ENCODE assay signal across 17 mouse cellular contexts in genomic region chr10:18006756-18007155, GRCm38 (mm10). TPM values are rescaled to one million over a fixed set of nuclear protein-coding genes. Genes with fewer than 3 reads are reported as not detected.
DNase-seq lines count a peak whose midpoint lies in the region; ATAC-seq and TF ChIP-seq lines count a peak whose summit lies in the region.
"Had no signal": no experiment of that assay in that cellular context is flagged by ENCODE, and none has a peak within 500 bp of the region (broad histone marks: within the 10 kb centered on the region; RNA-seq: fewer than 3 reads in every experiment).

No protein-coding gene starts in this region.

- TF ChIP-seq CTCF in forebrain, postnatal 0 days (IDR thresholded peaks at IDR 0.05; ENCODE audit: low read depth): no peak

- 89% methylated on average over 1 of the region's 1 CpGs for WGBS in heart, embryonic 12.5 days
- WGBS in forebrain, postnatal 0 days: 94% methylated on average over 1 of the region's 1 CpGs

- no peak overlapping the region for H3K9ac ChIP-seq in heart, embryonic 12.5 days
- no peak overlapping the region for H3K9ac ChIP-seq in forebrain, postnatal 0 days
- H3K9ac ChIP-seq: forebrain, embryonic 15.5 days; liver, embryonic 12.5 days; lung, embryonic 15.5 days had no signal

- no peak overlapping the region for H3K27ac ChIP-seq in heart, embryonic 12.5 days (ENCODE audit: poor library complexity, severe bottlenecking)
- H3K27ac ChIP-seq in forebrain, postnatal 0 days (ENCODE audit: low read depth, low read length): no peak overlapping the region
- H3K27ac ChIP-seq: forebrain, embryonic 15.5 days; liver, embryonic 12.5 days; lung, embryonic 15.5 days; macrophage; stomach, postnatal 0 days had no signal

- H3K27me3 ChIP-seq in heart, embryonic 12.5 days (replicated peaks): no peaks in the 10 kb centered on the region
- H3K27me3 ChIP-seq in forebrain, postnatal 0 days (ENCODE audit: insufficient read depth, low read length): no peaks in the 10 kb centered on the region
- H3K27me3 ChIP-seq: forebrain, embryonic 15.5 days; liver, embryonic 12.5 days; lung, embryonic 15.5 days had no signal

- peak; percentile 96 for DNase-seq in heart, adult 11 months
- DNase-seq in Muller cell, postnatal 12 days (ENCODE audit: inconsistent ontology term): peak; percentile 6
- peak; percentile 51 for DNase-seq in heart, adult 8-10 months (ENCODE audit: low spot score)
- no peak for DNase-seq in ovary, postnatal 14 days (ENCODE audit: low spot score)
- no peak for DNase-seq in forebrain, postnatal 0 days
- DNase-seq: adrenal gland, postnatal 25 days; cerebellum, adult 8-10 months; left cerebral cortex, postnatal 4 days; midbrain, embryonic 14.5 days; thymus, postnatal 14 days had no signal

- H3K4me3 ChIP-seq in heart, embryonic 12.5 days: no peak overlapping the region
- H3K4me3 ChIP-seq in forebrain, postnatal 0 days (ENCODE audit: low read depth, low read length): no peak overlapping the region
- H3K4me3 ChIP-seq: forebrain, embryonic 15.5 days; liver, embryonic 12.5 days; lung, embryonic 15.5 days had no signal

- no peaks in the 10 kb centered on the region for H3K4me1 ChIP-seq in heart, embryonic 12.5 days (replicated peaks)
- no peaks in the 10 kb centered on the region for H3K4me1 ChIP-seq in forebrain, postnatal 0 days (ENCODE audit: insufficient read depth)
- H3K4me1 ChIP-seq: forebrain, embryonic 15.5 days; liver, embryonic 12.5 days; lung, embryonic 15.5 days had no signal

- no peak for ATAC-seq in heart, embryonic 12.5 days (ENCODE audit: insufficient number of reproducible peaks, low FRiP score)
- ATAC-seq in megakaryocyte progenitor cell, adult 5-6 weeks (replicated peaks; ENCODE audit: poor library complexity): peak; percentile 78
- ATAC-seq in forebrain, postnatal 0 days: no peak
- ATAC-seq: forebrain, embryonic 15.5 days; liver, embryonic 12.5 days had no signal

- no peaks in the 10 kb centered on the region for H3K9me3 ChIP-seq in heart, embryonic 12.5 days (replicated peaks)
- H3K9me3 ChIP-seq in forebrain, postnatal 0 days (ENCODE audit: low read length): no peaks in the 10 kb centered on the region
- H3K9me3 ChIP-seq: forebrain, embryonic 15.5 days; liver, embryonic 12.5 days; lung, embryonic 15.5 days had no signal

- peaks cover 22% of the 10 kb centered on the region for H3K36me3 ChIP-seq in heart, embryonic 12.5 days
- H3K36me3 ChIP-seq in forebrain, postnatal 0 days (ENCODE audit: insufficient read depth): no peaks in the 10 kb centered on the region

- no peak overlapping the region for H3K4me2 ChIP-seq in heart, embryonic 12.5 days
- H3K4me2 ChIP-seq in forebrain, postnatal 0 days (ENCODE audit: low read depth): no peak overlapping the region
- H3K4me2 ChIP-seq: forebrain, embryonic 15.5 days; liver, embryonic 12.5 days; lung, embryonic 15.5 days had no signal

RNA-seq across cellular contexts. Expression of gene Abracl, which starts 16.3 kb away (rescaled TPM):
- 205 and 207 TPM in 2 replicates for polyA plus RNA-seq in heart, embryonic 12.5 days (2016; fragmentation: Nextera tagmentation; extraction: Ambion mirVana)
- total RNA-seq in heart, adult 8-10 months (2022): 10 to 100 TPM; 21.4 to 36.3 (median 25.7) TPM
- 274 and 350 TPM in 2 replicates for total RNA-seq in megakaryocyte progenitor cell, adult 5-6 weeks (2015)
- 298 and 321 TPM in 2 replicates for total RNA-seq in megakaryocyte progenitor cell, adult 5-6 weeks (2017)
- total RNA-seq in forebrain, postnatal 0 days (2014; rRNA removed): 39.1 and 95.3 TPM in 2 replicates
- polyA plus RNA-seq in forebrain, postnatal 0 days (2015; fragmentation: Nextera tagmentation; extraction: Ambion mirVana): 71.2 and 132 TPM in 2 replicates

RNA-seq across cellular contexts. Expression of gene Reps1, which starts 48.9 kb away (rescaled TPM):
- polyA plus RNA-seq in heart, embryonic 12.5 days (2016; fragmentation: Nextera tagmentation; extraction: Ambion mirVana): 20.0 and 20.9 TPM in 2 replicates
- 10 to 100 TPM; 27.0 to 30.8 (median 29.0) TPM for total RNA-seq in heart, adult 8-10 months (2022)
- total RNA-seq in megakaryocyte progenitor cell, adult 5-6 weeks (2015): 76.9 and 86.2 TPM in 2 replicates
- total RNA-seq in megakaryocyte progenitor cell, adult 5-6 weeks (2017): 39.2 and 47.2 TPM in 2 replicates
- total RNA-seq in forebrain, postnatal 0 days (2014; rRNA removed): 52.9 and 64.3 TPM in 2 replicates
- 13.3 and 13.9 TPM in 2 replicates for polyA plus RNA-seq in forebrain, postnatal 0 days (2015; fragmentation: Nextera tagmentation; extraction: Ambion mirVana)

RNA-seq across cellular contexts. Expression of gene Heca, which starts 58.9 kb away (rescaled TPM):
- 4.6 and 5.2 TPM in 2 replicates for polyA plus RNA-seq in heart, embryonic 12.5 days (2016; fragmentation: Nextera tagmentation; extraction: Ambion mirVana)
- 10 to 100 TPM; 27.2 to 38.9 (median 31.8) TPM for total RNA-seq in heart, adult 8-10 months (2022)
- total RNA-seq in megakaryocyte progenitor cell, adult 5-6 weeks (2015): 15.7 and 17.2 TPM in 2 replicates
- 25.6 and 38.0 TPM in 2 replicates for total RNA-seq in megakaryocyte progenitor cell, adult 5-6 weeks (2017)
- 41.2 and 43.5 TPM in 2 replicates for total RNA-seq in forebrain, postnatal 0 days (2014; rRNA removed)
- 4.2 and 4.7 TPM in 2 replicates for polyA plus RNA-seq in forebrain, postnatal 0 days (2015; fragmentation: Nextera tagmentation; extraction: Ambion mirVana)

Comparison
In these comparisons a context has a peak if more than half of its experiments do, and no peak if none do; other contexts are left out.
1. DNase-seq: peak in heart, adult 11 months (single experiment), Muller cell, postnatal 12 days (single experiment) and heart, adult 8-10 months (single experiment); none in ovary, postnatal 14 days (single experiment) and forebrain, postnatal 0 days (single experiment).